Mouse (Mus musculus): ENCODE measurements around the gene Galnt7. TPM values are rescaled to one million over a fixed set of nuclear protein-coding genes. Genes with fewer than 3 reads are reported as not detected.

The Galnt7 gene
- polyA plus RNA-seq, 1 experiment from 2014 or later, result 11.7 TPM

- Histone ChIP-seq H3K4me2 (no peak overlapping the region), H3K9me3 (no peaks in the 10 kb centered on the region), H3K36me3 (no peaks in the 10 kb centered on the region), H3K4me1 (replicated peaks) (no peaks in the 10 kb centered on the region), H3K9ac (no peak overlapping the region), H3K27ac (replicated peaks) (no peak overlapping the region), H3K27me3 (no peaks in the 10 kb centered on the region), H3K4me3 (no peak overlapping the region)
- 89% methylated on average over 7 of the region's 7 CpGs for WGBS
- no peak for ATAC-seq (ENCODE audit: low read depth)
Observed at GRCm38 (mm10) chr8:57592604-57593003, 60.2 kb downstream of the Galnt7 start.

GRCm38 (mm10) chr8:57591681-57592080 lies 61.2 kb downstream of the Galnt7 start:
- Histone ChIP-seq H3K36me3 (no peaks in the 10 kb centered on the region), H3K27ac (replicated peaks) (no peak overlapping the region), H3K4me1 (replicated peaks) (no peaks in the 10 kb centered on the region), H3K4me2 (no peak overlapping the region), H3K4me3 (no peak overlapping the region), H3K9me3 (no peaks in the 10 kb centered on the region), H3K9ac (no peak overlapping the region), H3K27me3 (no peaks in the 10 kb centered on the region)
- no peak for ATAC-seq (ENCODE audit: low read depth)
- 94% methylated on average over 4 of the region's 4 CpGs for WGBS

GRCm38 (mm10) chr8:57590015-57590414 lies 62.8 kb downstream of the Galnt7 start:
- no peak overlapping the region for H3K4me3 ChIP-seq
- no peak overlapping the region for H3K4me2 ChIP-seq
- H3K36me3 ChIP-seq, result no peaks in the 10 kb centered on the region
- H3K9ac ChIP-seq, result no peak overlapping the region
- ATAC-seq (ENCODE audit: low read depth), result no peak
- no peaks in the 10 kb centered on the region for H3K27me3 ChIP-seq
- H3K4me1 ChIP-seq (replicated peaks), result 0 out of 2 replicates have a peak, but pooled peaks cover under 1% of the 10 kb centered on the region
- H3K9me3 ChIP-seq, result no peaks in the 10 kb centered on the region
- no peak overlapping the region for H3K27ac ChIP-seq (replicated peaks)
- 90% methylated on average over 8 of the region's 8 CpGs for WGBS

- H3K27me3 ChIP-seq, result no peaks in the 10 kb centered on the region
Observed at GRCm38 (mm10) chr8:57589176-57589575, 63.7 kb downstream of the Galnt7 start.

GRCm38 (mm10) chr8:57588604-57589003 lies 64.2 kb downstream of the Galnt7 start:
- WGBS, result 92% methylated on average over 1 of the region's 1 CpGs
- no peaks in the 10 kb centered on the region for H3K9me3 ChIP-seq
- H3K4me2 ChIP-seq, result no peak overlapping the region
- H3K4me1 ChIP-seq (replicated peaks), result 0 out of 2 replicates have a peak, but pooled peaks cover 14% of the 10 kb centered on the region
- no peaks in the 10 kb centered on the region for H3K36me3 ChIP-seq
- no peak overlapping the region for H3K4me3 ChIP-seq
- no peak for ATAC-seq (ENCODE audit: low read depth)
- H3K27me3 ChIP-seq, result no peaks in the 10 kb centered on the region
- no peak overlapping the region for H3K27ac ChIP-seq (replicated peaks)
- no peak overlapping the region for H3K9ac ChIP-seq

More at GRCm38 (mm10) chr8:57589176-57589575, 63.7 kb downstream of the Galnt7 start:
- Histone ChIP-seq H3K4me1 (replicated peaks) (0 out of 2 replicates have a peak, but pooled peaks cover 9% of the 10 kb centered on the region), H3K9ac (no peak overlapping the region), H3K27ac (replicated peaks) (no peak overlapping the region), H3K4me2 (no peak overlapping the region), H3K9me3 (no peaks in the 10 kb centered on the region), H3K4me3 (no peak overlapping the region), H3K36me3 (no peaks in the 10 kb centered on the region)
- WGBS, result 93% methylated on average over 9 of the region's 9 CpGs
- no peak for ATAC-seq (ENCODE audit: low read depth)

GRCm38 (mm10) chr8:57586667-57587066 lies 66.2 kb downstream of the Galnt7 start:
- Histone ChIP-seq H3K27ac (replicated peaks) (no peak overlapping the region), H3K9me3 (no peaks in the 10 kb centered on the region), H3K4me1 (replicated peaks) (0 out of 2 replicates have a peak, but pooled peaks cover 14% of the 10 kb centered on the region), H3K27me3 (no peaks in the 10 kb centered on the region), H3K9ac (no peak overlapping the region), H3K36me3 (no peaks in the 10 kb centered on the region), H3K4me3 (no peak overlapping the region), H3K4me2 (no peak overlapping the region)
- no peak for ATAC-seq (ENCODE audit: low read depth)
- WGBS, result 50% methylated on average over 4 of the region's 4 CpGs

GRCm38 (mm10) chr8:57585831-57586230 lies 67.0 kb downstream of the Galnt7 start:
- no peaks in the 10 kb centered on the region for H3K36me3 ChIP-seq
- H3K4me1 ChIP-seq (replicated peaks), result 0 out of 2 replicates have a peak, but pooled peaks cover 14% of the 10 kb centered on the region
- no peak overlapping the region for H3K4me2 ChIP-seq
- no peak overlapping the region for H3K9ac ChIP-seq
- H3K9me3 ChIP-seq, result no peaks in the 10 kb centered on the region
- 65% methylated on average over 3 of the region's 3 CpGs for WGBS
- ATAC-seq (ENCODE audit: low read depth), result no peak
- no peaks in the 10 kb centered on the region for H3K27me3 ChIP-seq
- no peak overlapping the region for H3K27ac ChIP-seq (replicated peaks)
- H3K4me3 ChIP-seq, result no peak overlapping the region

GRCm38 (mm10) chr8:57585128-57585442 lies 67.7 kb downstream of the Galnt7 start:
- Histone ChIP-seq H3K36me3 (no peaks in the 10 kb centered on the region), H3K27me3 (no peaks in the 10 kb centered on the region), H3K4me3 (no peak overlapping the region), H3K4me2 (no peak overlapping the region), H3K27ac (replicated peaks) (no peak overlapping the region), H3K9me3 (no peaks in the 10 kb centered on the region), H3K4me1 (replicated peaks) (0 out of 2 replicates have a peak, but pooled peaks cover 14% of the 10 kb centered on the region), H3K9ac (no peak overlapping the region)
- ATAC-seq (ENCODE audit: low read depth), result no peak
- 88% methylated on average over 5 of the region's 5 CpGs for WGBS

- whole genome bisulfite sequencing, result 55% methylated on average over 8 of the region's 8 CpGs
- ATAC-seq (ENCODE audit: low read depth), result peak; percentile 19; the same call in 1 of the 2 replicates
- no peaks in the 10 kb centered on the region for H3K27me3 ChIP-seq
Observed at GRCm38 (mm10) chr8:57584416-57585127, 68.3 kb downstream of the Galnt7 start.

GRCm38 (mm10) chr8:57579845-57580244 lies 73.0 kb downstream of the Galnt7 start:
- WGBS, result 74% methylated on average over 6 of the region's 6 CpGs
- no peak for ATAC-seq (ENCODE audit: low read depth)
- no peak overlapping the region for H3K27ac ChIP-seq (replicated peaks)

More at GRCm38 (mm10) chr8:57584416-57585127, 68.3 kb downstream of the Galnt7 start:
- no peak overlapping the region for H3K9ac ChIP-seq
- H3K4me1 ChIP-seq (replicated peaks), result 0 out of 2 replicates have a peak, but pooled peaks cover 14% of the 10 kb centered on the region
- no peak overlapping the region for H3K27ac ChIP-seq (replicated peaks)
- H3K36me3 ChIP-seq, result no peaks in the 10 kb centered on the region
- H3K4me2 ChIP-seq, result no peak overlapping the region
- H3K9me3 ChIP-seq, result no peaks in the 10 kb centered on the region
- no peak overlapping the region for H3K4me3 ChIP-seq

GRCm38 (mm10) chr8:57577301-57577700 lies 75.5 kb downstream of the Galnt7 start:
- no peaks in the 10 kb centered on the region; the same call in 1 of the 2 replicates for H3K27me3 ChIP-seq
- peaks cover 21% of the 10 kb centered on the region for H3K4me1 ChIP-seq (replicated peaks)
- H3K9ac ChIP-seq, result no peak overlapping the region
- no peak overlapping the region for H3K4me3 ChIP-seq
- H3K9me3 ChIP-seq, result no peaks in the 10 kb centered on the region
- H3K27ac ChIP-seq (replicated peaks), result no peak overlapping the region
- no peak for ATAC-seq (ENCODE audit: low read depth)
- H3K4me2 ChIP-seq, result no peak overlapping the region
- 86% methylated on average over 5 of the region's 5 CpGs for whole genome bisulfite sequencing
- H3K36me3 ChIP-seq, result no peaks in the 10 kb centered on the region

More at GRCm38 (mm10) chr8:57579845-57580244, 73.0 kb downstream of the Galnt7 start:
- peaks cover 27% of the 10 kb centered on the region for H3K4me1 ChIP-seq (replicated peaks)
- no peak overlapping the region for H3K9ac ChIP-seq
- H3K9me3 ChIP-seq, result no peaks in the 10 kb centered on the region
- H3K4me2 ChIP-seq, result no peak overlapping the region
- H3K4me3 ChIP-seq, result no peak overlapping the region
- H3K27me3 ChIP-seq, result no peaks in the 10 kb centered on the region; the same call in 1 of the 2 replicates
- no peaks in the 10 kb centered on the region for H3K36me3 ChIP-seq

- Histone ChIP-seq H3K4me2 (no peak overlapping the region), H3K27me3 (no peaks in the 10 kb centered on the region; the same call in 1 of the 2 replicates), H3K9ac (no peak overlapping the region), H3K27ac (replicated peaks) (peak overlapping the region; percentile 11; the same call in 1 of the 2 replicates), H3K4me3 (no peak overlapping the region), H3K4me1 (replicated peaks) (peaks cover 21% of the 10 kb centered on the region), H3K9me3 (no peaks in the 10 kb centered on the region), H3K36me3 (no peaks in the 10 kb centered on the region)
- WGBS, result 18% methylated on average over 7 of the region's 7 CpGs
- ATAC-seq (ENCODE audit: low read depth), result peak; percentile 52; the same call in 1 of the 2 replicates
Observed at GRCm38 (mm10) chr8:57576238-57576637, 76.6 kb downstream of the Galnt7 start.
